ENCODE assay signal across 8 mouse cellular contexts in genomic region chr7:35586055-35586905, GRCm38 (mm10). TPM values are rescaled to one million over a fixed set of nuclear protein-coding genes. Genes with fewer than 3 reads are reported as not detected.
A peak's percentile ranks its signal among the peaks of the same experiment; 100 is the strongest.
DNase-seq lines count a peak whose midpoint lies in the region; ATAC-seq and TF ChIP-seq lines count a peak whose summit lies in the region.

Ankrd27 (plus strand) TSS chr7:35586244.

- peak within 1 kb of the TSS; percentile 81 for H3K27ac ChIP-seq in hindbrain, embryonic 13.5 days

- peaks cover 15% of the 10 kb centered on the region for H3K27me3 ChIP-seq in Patski
- H3K27me3 ChIP-seq in hindbrain, embryonic 13.5 days, result peaks cover 41% of the 10 kb centered on the region

- peak within 1 kb of the TSS; percentile 78 for H3K4me3 ChIP-seq in hindbrain, embryonic 13.5 days

- CTCF ChIA-PET in Patski (lab: Charles Lee), result interaction anchor here (1.3 to 2.6 kb wide), 2 partner anchors 11 kb away, joined by 6 to 7 read pairs; no protein-coding TSS in a partner anchor

- H3K4me1 ChIP-seq in hindbrain, embryonic 13.5 days (replicated peaks), result peaks cover 32% of the 10 kb centered on the region

- peak; percentile 98 for ATAC-seq in Patski
- peak; percentile 99 for ATAC-seq in hindbrain, embryonic 13.5 days (ENCODE audit: low FRiP score)

- H3K9ac ChIP-seq in hindbrain, embryonic 13.5 days, result peak within 1 kb of the TSS; percentile 85

- in situ Hi-C loops in Patski (cut with MboI; ENCODE audit: low pct_unique_long_range_greater_than_20kb), result loop anchor here (10.0 to 25.0 kb wide), 2 partner anchors 49 to 1776 kb away; no protein-coding TSS in a partner anchor

- peak within 1 kb of the TSS; percentile 99 for H3K4me2 ChIP-seq in hindbrain, embryonic 13.5 days

- H3K9me3 ChIP-seq in hindbrain, embryonic 13.5 days, result no peaks in the 10 kb centered on the region

- POLR2A ChIA-PET in Patski (lab: Charles Lee), result interaction anchor here (0.6 kb wide), 1 partner anchor 9 kb away, joined by 3 read pairs; no protein-coding TSS in a partner anchor

- no peaks in the 10 kb centered on the region for H3K36me3 ChIP-seq in hindbrain, embryonic 13.5 days

- DNase-seq in Patski (ENCODE audit: low read depth, low spot score), result peak; percentile 79
- peak; percentile 96 to 97 for DNase-seq in cerebellum, postnatal 14 days
- peak; percentile 93 to 96 for DNase-seq in frontal cortex, postnatal 14 days (ENCODE audit: low spot score in 2 of 2)
- DNase-seq in layer of hippocampus, postnatal 25 days (ENCODE audit: extremely low spot score in 1 of 2, low spot score in 1 of 2), result peak; percentile 83 to 90
- peak; percentile 97 for DNase-seq in lung, postnatal 25 days (ENCODE audit: low spot score)
- DNase-seq in retina, embryonic 14.5 days (ENCODE audit: low spot score), result peak; percentile 98
- peak; percentile 94 for DNase-seq in thymus, postnatal 4 days

- no peak for TF ChIP-seq CTCF in Patski (IDR thresholded peaks at IDR 0.05)

- under 1% methylated on average over 49 of the region's 49 CpGs for WGBS in hindbrain, embryonic 13.5 days

RNA-seq across cellular contexts. Expression of gene Ankrd27, which starts in this region (rescaled TPM):
- 31.4 TPM for polyA plus RNA-seq in Patski (2021)
- 18.5 and 19.2 TPM in 2 replicates for polyA plus RNA-seq in hindbrain, embryonic 13.5 days (2015; fragmentation: Nextera tagmentation; extraction: Ambion mirVana)
- 10 to 100 TPM; 31.6 to 40.0 TPM for total RNA-seq in layer of hippocampus, postnatal 25 days (2021)

Comparison
In these comparisons a context has a peak if more than half of its experiments do, and no peak if none do; other contexts are left out.
1. Peak in every context shown above with its lines: DNase-seq, ATAC-seq, H3K4me3 ChIP-seq and H3K27ac ChIP-seq.